ENCODE assay signal across 8 mouse cellular contexts in genomic region chr3:93447138-93447841, GRCm38 (mm10). TPM values are rescaled to one million over a fixed set of nuclear protein-coding genes. Genes with fewer than 3 reads are reported as not detected.
DNase-seq lines count a peak whose midpoint lies in the region; ATAC-seq lines count a peak whose summit lies in the region.
"Had no signal": no experiment of that assay in that cellular context is flagged by ENCODE, and none has a peak within 500 bp of the region (broad histone marks: within the 10 kb centered on the region; RNA-seq: fewer than 3 reads in every experiment).

No protein-coding gene starts in this region.

- no peaks in the 10 kb centered on the region for H3K9me3 ChIP-seq in intestine, embryonic 15.5 days
- H3K9me3 ChIP-seq in megakaryocyte, embryonic 14.5 days: peaks cover 17% of the 10 kb centered on the region; the same call in 1 of the 2 replicates

- peaks cover 19% of the 10 kb centered on the region for H3K4me1 ChIP-seq in intestine, embryonic 15.5 days (replicated peaks)
- peaks cover 43% of the 10 kb centered on the region for H3K4me1 ChIP-seq in megakaryocyte, embryonic 14.5 days

- under 1% methylated on average over 59 of the region's 59 CpGs for WGBS in intestine, embryonic 15.5 days

- peak overlapping the region; percentile 54 for H3K9ac ChIP-seq in intestine, embryonic 15.5 days

- no peaks in the 10 kb centered on the region for H3K27me3 ChIP-seq in intestine, embryonic 15.5 days (replicated peaks)
- H3K27me3 ChIP-seq in megakaryocyte, embryonic 14.5 days (replicated peaks): peaks cover 61% of the 10 kb centered on the region

- H3K4me2 ChIP-seq in intestine, embryonic 15.5 days (replicated peaks): peak overlapping the region; percentile 98

- H3K4me3 ChIP-seq in intestine, embryonic 15.5 days (replicated peaks): peak overlapping the region; percentile 58
- peak overlapping the region; percentile 91 for H3K4me3 ChIP-seq in megakaryocyte, embryonic 14.5 days (replicated peaks)

- DNase-seq in adrenal gland, adult 8-10 months: peak; percentile 49
- DNase-seq in cerebellum, postnatal 36 days: peak; percentile 39 to 45
- DNase-seq in gastrocnemius, postnatal 10 days: peak; percentile 23
- peak; percentile 67 to 75 for DNase-seq in left cerebral cortex, postnatal 14 days (ENCODE audit: low spot score in 2 of 2)
- peak; percentile 64 to 67 for DNase-seq in right cerebral cortex, postnatal 36 days (ENCODE audit: low spot score in 2 of 2)

- peak overlapping the region; percentile 85 for H3K27ac ChIP-seq in intestine, embryonic 15.5 days

- ATAC-seq in intestine, embryonic 15.5 days: peak; percentile 72

- no peaks in the 10 kb centered on the region for H3K36me3 ChIP-seq in intestine, embryonic 15.5 days
- H3K36me3 ChIP-seq in megakaryocyte, embryonic 14.5 days (replicated peaks; ENCODE audit: low read length): no peaks in the 10 kb centered on the region

- intact Hi-C loops in left cerebral cortex, postnatal 14 days (cut with DNase I): no loop called here

RNA-seq across cellular contexts. Expression of gene Tchh, which starts 5.2 kb away (rescaled TPM):
- under 1 TPM; 0.09 to 0.56 (median 0.29) TPM for total RNA-seq in adrenal gland, adult 8-10 months (2022)
- under 1 TPM; 0.25 to 0.35 TPM for total RNA-seq in gastrocnemius, postnatal 10 days (2021)
- 1.3 and 1.4 TPM in 2 replicates for polyA plus RNA-seq in intestine, embryonic 15.5 days (2015; fragmentation: Nextera tagmentation; extraction: Ambion mirVana)
- under 1 TPM; 0.83 to 0.99 TPM for total RNA-seq in left cerebral cortex, postnatal 14 days (2021)
- polyA plus RNA-seq in megakaryocyte, embryonic 14.5 days (2012; ENCODE audit: insufficient read depth, low replicate concordance): not detected in 2 replicates
- total RNA-seq: gastrocnemius, postnatal 36 days had no signal

RNA-seq across cellular contexts. Expression of gene Tchhl1, which starts 21.3 kb away (rescaled TPM):
- total RNA-seq in adrenal gland, adult 8-10 months (2022): 1 to 10 TPM in 1 of 4 experiments, under 1 TPM in 2, not detected in 1; 0.22 to 1.6 (median 0.94) TPM
- total RNA-seq in gastrocnemius, postnatal 10 days (2021): not detected
- polyA plus RNA-seq in intestine, embryonic 15.5 days (2015; fragmentation: Nextera tagmentation; extraction: Ambion mirVana): not detected in 2 replicates
- not detected for total RNA-seq in left cerebral cortex, postnatal 14 days (2021)
- not detected in 2 replicates for polyA plus RNA-seq in megakaryocyte, embryonic 14.5 days (2012; ENCODE audit: insufficient read depth, low replicate concordance)
- total RNA-seq: gastrocnemius, postnatal 36 days had no signal

RNA-seq across cellular contexts. Expression of gene Rptn, which starts 53.8 kb away (rescaled TPM):
- total RNA-seq in adrenal gland, adult 8-10 months (2022): not detected
- not detected for total RNA-seq in gastrocnemius, postnatal 10 days (2021)
- polyA plus RNA-seq in intestine, embryonic 15.5 days (2015; fragmentation: Nextera tagmentation; extraction: Ambion mirVana): not detected in 2 replicates
- total RNA-seq in left cerebral cortex, postnatal 14 days (2021): not detected
- not detected in 2 replicates for polyA plus RNA-seq in megakaryocyte, embryonic 14.5 days (2012; ENCODE audit: insufficient read depth, low replicate concordance)
- total RNA-seq: gastrocnemius, postnatal 36 days had no signal

Comparison
In these comparisons a context has a peak if more than half of its experiments do, and no peak if none do; other contexts are left out.
1. Peak in every context shown above with its lines: DNase-seq, ATAC-seq, H3K4me3 ChIP-seq and H3K27ac ChIP-seq.